Mouse (Mus musculus): Measurements from ENCODE around the gene Dnase2b. TPM values are rescaled to one million over a fixed set of nuclear protein-coding genes. Genes with fewer than 3 reads are reported as not detected.

Gene Dnase2b
- polyA plus RNA-seq, 1 experiment from 2014 or later, result not detected

DNA sequence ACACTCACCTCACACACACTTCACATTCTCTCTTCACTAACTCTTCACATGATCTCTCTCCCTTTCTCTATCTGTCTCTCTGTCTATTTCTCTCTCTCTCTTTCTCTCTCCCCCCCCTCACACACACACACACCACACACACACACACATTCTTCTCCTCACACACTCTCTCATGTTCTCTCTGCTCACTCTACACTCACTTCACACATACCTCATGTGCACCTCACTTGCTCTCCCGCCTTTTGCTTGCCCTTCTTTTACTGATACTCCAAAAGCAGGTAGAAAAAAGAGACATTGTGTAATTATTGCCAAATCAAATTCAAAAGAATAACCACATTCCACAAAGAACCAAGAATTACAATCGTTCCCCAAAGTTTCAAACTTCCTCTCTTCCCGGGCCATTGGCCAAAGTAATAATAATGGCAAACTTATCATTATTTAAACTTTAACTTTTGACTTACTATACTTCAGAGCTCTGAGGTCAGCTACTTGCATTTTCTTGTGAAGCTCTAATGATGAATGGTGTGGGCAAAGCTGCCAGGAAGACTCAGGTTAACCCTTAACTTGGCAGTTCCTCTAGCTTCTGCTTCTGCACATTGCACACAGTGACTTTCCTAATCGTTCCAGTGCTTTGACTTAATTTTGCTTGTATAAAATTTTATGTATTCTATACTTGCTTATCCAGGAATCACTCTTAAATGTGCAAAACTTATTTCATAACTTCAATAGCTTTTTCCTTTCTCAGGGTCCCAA is 74.7 kb downstream of the Dnase2b start:
- 83% methylated on average over 4 of the region's 4 CpGs for WGBS
- no peak overlapping the region for H3K4me2 ChIP-seq (ENCODE audit: low read length)
- no peak overlapping the region for H3K4me3 ChIP-seq (ENCODE audit: low read length)
- no peak for ATAC-seq
- no peak overlapping the region for H3K27ac ChIP-seq (ENCODE audit: low read depth, low read length)
- H3K4me1 ChIP-seq (ENCODE audit: control insufficient read depth, insufficient read depth, low read depth, low read length), result no peaks in the 10 kb centered on the region
- H3K9ac ChIP-seq (ENCODE audit: low read depth, low read length), result no peak overlapping the region
- H3K36me3 ChIP-seq (ENCODE audit: control insufficient read depth, insufficient read depth, low read length), result no peaks in the 10 kb centered on the region
- no peaks in the 10 kb centered on the region for H3K27me3 ChIP-seq (replicated peaks; ENCODE audit: control insufficient read depth, insufficient read depth, low read length)
- peaks cover 3% of the 10 kb centered on the region for H3K9me3 ChIP-seq (ENCODE audit: control insufficient read depth, low read length)

DNA sequence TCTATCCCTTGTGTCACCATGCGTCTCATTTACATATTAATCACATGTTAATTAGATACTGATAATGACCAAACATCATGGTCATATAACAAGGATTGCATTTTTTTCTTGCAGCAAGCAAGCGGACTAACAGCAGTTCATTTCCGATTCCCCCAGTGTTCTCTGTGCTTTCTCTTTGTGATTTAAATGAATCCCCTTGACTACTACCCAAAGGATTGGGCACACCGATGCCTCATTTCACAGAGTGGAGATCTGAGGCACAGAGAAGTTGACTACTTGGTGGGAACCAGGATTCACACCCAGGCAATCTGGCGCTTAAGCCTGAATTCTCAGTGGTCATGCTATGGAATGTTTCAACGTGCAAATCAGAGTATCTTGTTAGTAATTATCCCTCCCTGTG is 80.4 kb downstream of the Dnase2b start:
- no peak overlapping the region for H3K4me3 ChIP-seq (ENCODE audit: low read length)
- H3K36me3 ChIP-seq (ENCODE audit: control insufficient read depth, insufficient read depth, low read length), result no peaks in the 10 kb centered on the region
- ATAC-seq, result no peak
- H3K9me3 ChIP-seq (ENCODE audit: control insufficient read depth, low read length), result no peaks in the 10 kb centered on the region
- H3K4me2 ChIP-seq (ENCODE audit: low read length), result no peak overlapping the region
- H3K9ac ChIP-seq (ENCODE audit: low read depth, low read length), result no peak overlapping the region
- 58% methylated on average over 6 of the region's 6 CpGs for WGBS
- H3K4me1 ChIP-seq (ENCODE audit: control insufficient read depth, insufficient read depth, low read depth, low read length), result no peaks in the 10 kb centered on the region
- H3K27ac ChIP-seq (ENCODE audit: low read depth, low read length), result no peak overlapping the region
- no peaks in the 10 kb centered on the region for H3K27me3 ChIP-seq (replicated peaks; ENCODE audit: control insufficient read depth, insufficient read depth, low read length)

Other genes with a start within 250 kb of the Dnase2b start
- 17.9 and 18.8 TPM in 2 replicates for gene Ssx2ip, start 211.0 kb downstream of the Dnase2b start, polyA plus RNA-seq (2015; fragmentation: Nextera tagmentation; extraction: Ambion mirVana)
- gene Ctbs, start 165.8 kb downstream of the Dnase2b start, polyA plus RNA-seq (2015; fragmentation: Nextera tagmentation; extraction: Ambion mirVana), result 5.0 and 5.7 TPM in 2 replicates
- 4.5 and 5.5 TPM in 2 replicates for gene Spata1, start 115.8 kb downstream of the Dnase2b start, polyA plus RNA-seq (2015; fragmentation: Nextera tagmentation; extraction: Ambion mirVana)
- 340 and 347 TPM in 2 replicates for gene Gng5, start 115.8 kb downstream of the Dnase2b start, polyA plus RNA-seq (2015; fragmentation: Nextera tagmentation; extraction: Ambion mirVana)
- gene Rpf1, start 94.2 kb downstream of the Dnase2b start, polyA plus RNA-seq (2015; fragmentation: Nextera tagmentation; extraction: Ambion mirVana), result 31.5 and 32.5 TPM in 2 replicates
- gene Uox, start 45.2 kb downstream of the Dnase2b start, polyA plus RNA-seq (2015; fragmentation: Nextera tagmentation; extraction: Ambion mirVana), result 0.14 TPM in 1 of 2 replicates, not detected in the other
- gene 4930503B20Rik, start 35.7 kb upstream of the Dnase2b start, polyA plus RNA-seq (2015; fragmentation: Nextera tagmentation; extraction: Ambion mirVana), result not detected in 2 replicates
- 0.12 and 0.20 TPM in 2 replicates for gene Samd13, start 70.0 kb upstream of the Dnase2b start, polyA plus RNA-seq (2015; fragmentation: Nextera tagmentation; extraction: Ambion mirVana)
- 199 and 204 TPM in 2 replicates for gene Prkacb, start 197.4 kb upstream of the Dnase2b start, polyA plus RNA-seq (2015; fragmentation: Nextera tagmentation; extraction: Ambion mirVana)
- 7.8 and 9.4 TPM in 2 replicates for gene Ttll7, start 236.8 kb upstream of the Dnase2b start, polyA plus RNA-seq (2015; fragmentation: Nextera tagmentation; extraction: Ambion mirVana)